Mouse (Mus musculus): Measurements from ENCODE around the gene AI182371. TPM values are rescaled to one million over a fixed set of nuclear protein-coding genes. Genes with fewer than 3 reads are reported as not detected.

The AI182371 gene
- polyA plus RNA-seq, 1 experiment from 2014 or later, result 0.26 TPM

Other genes starting within 250 kb of the AI182371 start
- 0.32 and 0.39 TPM in 2 replicates for gene Cutal, start 227.1 kb downstream of the AI182371 start, polyA plus RNA-seq (2015; fragmentation: Nextera tagmentation; extraction: Ambion mirVana)
- 97.3 and 97.9 TPM in 2 replicates for gene Psmd5, start 226.6 kb downstream of the AI182371 start, polyA plus RNA-seq (2015; fragmentation: Nextera tagmentation; extraction: Ambion mirVana)
- gene Phf19, start 187.5 kb downstream of the AI182371 start, polyA plus RNA-seq (2015; fragmentation: Nextera tagmentation; extraction: Ambion mirVana), result 2.1 and 2.3 TPM in 2 replicates
- gene Traf1, start 139.8 kb downstream of the AI182371 start, polyA plus RNA-seq (2015; fragmentation: Nextera tagmentation; extraction: Ambion mirVana), result 2.0 and 2.2 TPM in 2 replicates
- gene Hc, start 40.1 kb downstream of the AI182371 start, polyA plus RNA-seq (2015; fragmentation: Nextera tagmentation; extraction: Ambion mirVana), result 0.37 and 0.84 TPM in 2 replicates
- 9.3 and 12.1 TPM in 2 replicates for gene Cntrl, start 7.9 kb upstream of the AI182371 start, polyA plus RNA-seq (2015; fragmentation: Nextera tagmentation; extraction: Ambion mirVana)
- 407 and 436 TPM in 2 replicates for gene Rab14, start 99.6 kb upstream of the AI182371 start, polyA plus RNA-seq (2015; fragmentation: Nextera tagmentation; extraction: Ambion mirVana)
- 24.4 and 27.4 TPM in 2 replicates for gene Gsn, start 154.8 kb upstream of the AI182371 start, polyA plus RNA-seq (2015; fragmentation: Nextera tagmentation; extraction: Ambion mirVana)
- 22.2 and 25.2 TPM in 2 replicates for gene Stom, start 235.4 kb upstream of the AI182371 start, polyA plus RNA-seq (2015; fragmentation: Nextera tagmentation; extraction: Ambion mirVana)

Data from hindbrain, embryonic 15.5 days (tissue).